Mouse (Mus musculus): ENCODE results near the gene Gm3435.
"Not testable (repeated sequence)": the region's sequence is repeated elsewhere in the genome, so short reads cannot be mapped to it uniquely, and the experiment has no call there.

Gm3435 gene

GRCm38 (mm10) chr17:15009706-15010413 is at the start of gene Gm3435:
Gene Gm3435, plus strand, starts transcription at chr17:15010176.
- DNase-seq (ENCODE audit: low spot score in 2 of 2), result not testable (repeated sequence)

- peak in 1 of 2 experiments; percentile 16 for DNase-seq (ENCODE audit: low spot score in 2 of 2)
Observed at GRCm38 (mm10) chr17:14960520-14960919, 49.5 kb upstream of the Gm3435 start.

- peak; percentile 22 to 26 for DNase-seq (ENCODE audit: low spot score in 2 of 2)
Observed at GRCm38 (mm10) chr17:14960951-14961556, 48.9 kb upstream of the Gm3435 start, which contains the start of gene Phf10. Gene Phf10, minus strand, starts transcription at chr17:14961273.

- DNase-seq (ENCODE audit: low spot score in 2 of 2), result not testable (repeated sequence)
Observed at GRCm38 (mm10) chr17:14961557-14962154, 48.3 kb upstream of the Gm3435 start.

- DNase-seq (ENCODE audit: low spot score in 2 of 2), result not testable (repeated sequence)
Observed at GRCm38 (mm10) chr17:14968373-14968913, 41.5 kb upstream of the Gm3435 start.

GRCm38 (mm10) chr17:14977718-14978361 is 32.1 kb upstream of the Gm3435 start:
- DNase-seq (ENCODE audit: low spot score in 2 of 2), result not testable (repeated sequence)

- DNase-seq (ENCODE audit: low spot score in 2 of 2), result not testable (repeated sequence)
Observed at GRCm38 (mm10) chr17:14978362-14979038, 31.5 kb upstream of the Gm3435 start, which contains the start of the genes 9030025P20Rik and Gm3417. Gene 9030025P20Rik, plus strand, starts transcription at chr17:14978468. Gene Gm3417, minus strand, starts transcription at chr17:14978790.

- peak in 1 of 2 experiments; percentile 11 for DNase-seq (ENCODE audit: low spot score in 2 of 2)
Observed at GRCm38 (mm10) chr17:14990116-14990702, 19.8 kb upstream of the Gm3435 start.

GRCm38 (mm10) chr17:14992522-14993138 is 17.3 kb upstream of the Gm3435 start:
- DNase-seq (ENCODE audit: low spot score in 2 of 2), result not testable (repeated sequence)

GRCm38 (mm10) chr17:14993139-14993832 is 16.7 kb upstream of the Gm3435 start:
- not testable (repeated sequence) for DNase-seq (ENCODE audit: low spot score in 2 of 2)

GRCm38 (mm10) chr17:14994140-14994539 is 15.8 kb upstream of the Gm3435 start:
- DNase-seq (ENCODE audit: low spot score in 2 of 2), result not testable (repeated sequence)

GRCm38 (mm10) chr17:15000047-15000446 is 9.9 kb upstream of the Gm3435 start:
- not testable (repeated sequence) for DNase-seq (ENCODE audit: low spot score in 2 of 2)

- DNase-seq (ENCODE audit: low spot score in 2 of 2), result not testable (repeated sequence)
Observed at GRCm38 (mm10) chr17:15009088-15009487, 888 bp upstream of the Gm3435 start.

- DNase-seq (ENCODE audit: low spot score in 2 of 2), result peak; percentile 1 to 14
Observed at GRCm38 (mm10) chr17:15021503-15022220, 11.7 kb downstream of the Gm3435 start.

- not testable (repeated sequence) for DNase-seq (ENCODE audit: low spot score in 2 of 2)
Observed at GRCm38 (mm10) chr17:15023878-15024492, 14.0 kb downstream of the Gm3435 start.

- DNase-seq (ENCODE audit: low spot score in 2 of 2), result not testable (repeated sequence)
Observed at GRCm38 (mm10) chr17:15024502-15025193, 14.7 kb downstream of the Gm3435 start.

- DNase-seq (ENCODE audit: low spot score in 2 of 2), result not testable (repeated sequence)
Observed at GRCm38 (mm10) chr17:15025513-15025912, 15.5 kb downstream of the Gm3435 start.

- DNase-seq (ENCODE audit: low spot score in 2 of 2), result not testable (repeated sequence)
Observed at GRCm38 (mm10) chr17:15031414-15031813, 21.4 kb downstream of the Gm3435 start.

Data from cerebellum, postnatal 4 days (tissue).